Mouse (Mus musculus) limb, embryonic 13.5 days (tissue): ENCODE data around the gene Abcb10. TPM values are rescaled to one million over a fixed set of nuclear protein-coding genes. Genes with fewer than 3 reads are reported as not detected.
A peak's percentile ranks its signal among the peaks of the same experiment; 100 is the strongest.

Experiments used
- ATAC-seq: fragments of 200-750 bp; cut with Nextera tagmentation; 2 replicates; pipeline ENCODE4 v1.8.0; 2017; ENCODE audit warnings: low read depth, moderate number of reproducible peaks, moderate TSS enrichment; ENCODE audit not compliant: low FRiP score
- H3K27ac ChIP-seq: fragments of 300-500 bp; sonication (generic); 2 replicates; pipeline ENCODE4 v1.5.1; 2015; ENCODE audit warnings: inconsistent platforms, mild to moderate bottlenecking, moderate library complexity
- H3K27me3 ChIP-seq: fragments of 300-500 bp; sonication (generic); 2 replicates; pipeline ENCODE4 v1.6.1; 2015; ENCODE audit warnings: mild to moderate bottlenecking, inconsistent platforms
- H3K36me3 ChIP-seq: fragments of 300-500 bp; sonication (generic); 2 replicates; pipeline ENCODE4 v1.6.1; 2015; ENCODE audit warnings: inconsistent platforms, mild to moderate bottlenecking, moderate library complexity
- H3K4me1 ChIP-seq: fragments of 300-500 bp; sonication (generic); 2 replicates; pipeline ENCODE4 v1.6.1; 2015; ENCODE audit warnings: inconsistent platforms
- H3K4me2 ChIP-seq: fragments of 300-500 bp; sonication (generic); replicated peaks from 2 replicates; pipeline ENCODE4 v1.6.1; 2015; ENCODE audit warnings: inconsistent platforms, mild to moderate bottlenecking, moderate library complexity
- H3K4me3 ChIP-seq: fragments of 300-500 bp; sonication (generic); 2 replicates; pipeline ENCODE4 v1.5.1; 2015; ENCODE audit warnings: moderate library complexity, mild to moderate bottlenecking, inconsistent platforms
- H3K9ac ChIP-seq: fragments of 300-500 bp; sonication (generic); 2 replicates; pipeline ENCODE4 v1.6.1; 2015; ENCODE audit warnings: mild to moderate bottlenecking, inconsistent platforms
- H3K9me3 ChIP-seq: fragments of 300-500 bp; sonication (generic); 2 replicates; pipeline ENCODE4 v1.6.1; 2016; ENCODE audit warnings: inconsistent platforms
- WGBS: fragments of 180-500 bp; shearing (Covaris S2); methylation state at CpG from one replicate; pipeline ENCODE4 v1.1.7; 2015; 5-methylcytosine and 5-hydroxymethylcytosine counted together
- microRNA counts: library from miRNA; unstranded; fragments of <30 nt; microRNA quantifications from one replicate; lab custom pipeline; 2016
- microRNA-seq: library from miRNA; unstranded; fragments of <30 nt; microRNA quantifications from one replicate; pipeline ENCODE4, GENCODE M21; 2016
- polyA plus RNA-seq: library from polyadenylated mRNA; unstranded; fragments of >200 nt; fragmentation: Nextera tagmentation; extraction: Ambion mirVana; gene quantifications from 2 replicates; pipeline ENCODE4 v1.2.1, GENCODE M21; 2015

The Abcb10 gene
- polyA plus RNA-seq, 1 experiment from 2014 or later: 17.0 TPM

DNA sequence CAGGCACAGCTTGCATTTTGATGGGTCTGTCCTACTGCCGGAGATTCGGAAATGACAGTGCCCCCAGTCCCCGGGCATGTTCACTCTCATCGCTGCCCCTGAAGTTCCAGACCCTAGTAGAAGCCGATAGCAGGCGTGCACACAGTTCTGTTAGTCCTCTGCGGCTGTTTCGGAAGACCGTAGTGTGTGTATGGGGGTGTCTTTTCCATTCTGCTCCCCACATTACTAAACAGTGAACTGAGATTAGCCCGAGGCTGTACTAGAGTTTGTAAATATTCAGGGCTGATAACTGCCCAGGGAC is 33.3 kb downstream of the Abcb10 start:
- H3K4me1 ChIP-seq: peaks cover 14% of the 10 kb centered on the region
- H3K9ac ChIP-seq: peak overlapping the region; percentile 87
- no peaks in the 10 kb centered on the region for H3K27me3 ChIP-seq
- peak overlapping the region; percentile 99 for H3K4me3 ChIP-seq
- ATAC-seq: peak; percentile 46; the same call in 1 of the 2 replicates
- peak overlapping the region; percentile 98 for H3K4me2 ChIP-seq
- H3K9me3 ChIP-seq: no peaks in the 10 kb centered on the region
- peak overlapping the region; percentile 74 for H3K27ac ChIP-seq
- WGBS: 6% methylated on average over 10 of the region's 10 CpGs
- peaks cover 30% of the 10 kb centered on the region for H3K36me3 ChIP-seq

DNA sequence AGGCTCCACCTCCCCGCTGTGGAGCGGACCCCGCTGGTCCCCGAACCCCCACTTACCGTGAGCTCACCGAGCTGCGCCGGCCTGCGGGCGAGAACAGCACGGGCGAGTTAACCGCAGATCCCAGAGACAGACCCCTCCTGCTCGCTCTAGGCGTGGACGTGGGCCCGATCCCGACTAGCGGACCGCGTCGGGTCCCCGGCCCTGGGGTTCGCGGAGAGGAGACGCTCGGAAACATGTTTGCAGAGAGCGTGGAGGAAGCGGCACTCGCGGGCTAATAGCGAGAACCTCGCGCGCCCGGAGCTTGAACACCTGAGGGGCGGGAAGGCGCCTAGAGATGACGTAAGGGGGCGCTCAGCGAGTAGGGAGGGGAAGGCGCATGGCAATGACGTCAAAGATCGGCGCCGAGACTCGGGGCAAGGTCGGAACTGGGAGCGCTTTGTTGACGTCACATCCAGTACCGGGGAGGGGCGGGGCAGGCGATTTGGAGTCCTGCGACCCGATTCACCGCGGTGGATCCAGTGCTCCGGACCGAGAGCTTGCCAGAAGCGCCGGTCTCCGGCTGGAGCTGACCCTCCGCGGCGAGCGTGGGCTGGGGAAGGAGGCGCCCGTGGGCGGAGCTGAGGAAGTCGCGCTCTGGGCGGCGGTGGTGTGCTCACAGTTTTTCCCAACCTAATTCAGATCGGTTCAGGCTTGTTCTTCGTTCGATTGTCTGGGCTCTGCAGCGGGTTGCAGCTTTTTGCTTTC is 33.8 kb downstream of the Abcb10 start, which contains the start of gene Nup133:
Gene Nup133, minus strand, starts transcription at position 324 of the 744 bp plus-strand sequence.
- WGBS: under 1% methylated on average over 76 of the region's 77 CpGs
- Histone ChIP-seq H3K9me3 (no peaks in the 10 kb centered on the region), H3K4me2 (peak within 1 kb of the TSS; percentile 98), H3K27me3 (no peaks in the 10 kb centered on the region), H3K9ac (peak within 1 kb of the TSS; percentile 87), H3K4me1 (peaks cover 14% of the 10 kb centered on the region), H3K4me3 (peak within 1 kb of the TSS; percentile 99), H3K36me3 (peaks cover 28% of the 10 kb centered on the region), H3K27ac (peak within 1 kb of the TSS; percentile 74)
- peak; percentile 92 for ATAC-seq

DNA sequence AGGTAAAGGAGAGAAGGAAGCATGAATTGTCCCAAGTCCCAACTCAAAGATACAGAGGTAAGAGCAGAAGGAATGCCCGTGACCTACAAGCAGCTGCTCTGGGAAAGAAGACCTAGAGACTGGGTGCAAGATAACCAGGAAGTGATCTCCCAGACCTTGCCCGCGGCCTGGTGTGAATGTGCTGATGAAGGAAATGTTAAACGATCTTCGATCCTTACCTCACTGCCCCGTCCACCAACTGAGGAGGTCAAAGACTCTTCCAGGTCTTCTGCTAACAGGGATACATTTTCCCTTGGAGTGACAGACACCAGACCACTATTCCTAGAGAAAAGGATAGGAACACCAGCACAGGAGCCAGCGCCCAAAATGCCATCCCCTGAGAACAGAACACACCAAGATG is 53.9 kb downstream of the Abcb10 start:
- Histone ChIP-seq H3K4me2 (no peak overlapping the region), H3K27me3 (no peaks in the 10 kb centered on the region), H3K36me3 (peaks cover 80% of the 10 kb centered on the region), H3K4me1 (no peaks in the 10 kb centered on the region), H3K9ac (no peak overlapping the region), H3K27ac (no peak overlapping the region), H3K4me3 (no peak overlapping the region), H3K9me3 (no peaks in the 10 kb centered on the region)
- WGBS: 89% methylated on average over 7 of the region's 7 CpGs
- no peak for ATAC-seq

DNA sequence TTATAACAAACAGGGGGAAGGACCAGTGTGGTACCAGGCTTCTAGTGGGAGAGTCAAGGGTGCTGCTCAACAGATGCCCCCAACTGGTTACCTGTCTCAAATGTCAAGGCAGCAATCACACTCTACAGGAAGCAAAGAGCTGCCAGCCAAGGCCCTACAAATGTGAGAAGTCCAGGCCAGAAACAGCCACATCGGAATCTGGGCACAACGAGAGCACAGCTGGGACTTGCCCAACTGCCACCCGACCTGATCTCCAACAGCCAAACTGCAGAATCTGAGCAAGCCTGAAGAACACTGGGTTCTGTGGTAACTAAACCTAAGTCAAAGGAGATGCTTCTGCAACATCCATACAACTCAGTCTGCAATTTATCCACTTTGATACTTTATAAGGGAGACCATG is 57.3 kb downstream of the Abcb10 start:
- Histone ChIP-seq H3K4me3 (no peak overlapping the region), H3K4me1 (no peaks in the 10 kb centered on the region), H3K9me3 (no peaks in the 10 kb centered on the region), H3K9ac (no peak overlapping the region), H3K27ac (no peak overlapping the region), H3K36me3 (peaks cover 88% of the 10 kb centered on the region), H3K27me3 (no peaks in the 10 kb centered on the region), H3K4me2 (no peak overlapping the region)
- 86% methylated on average over 3 of the region's 3 CpGs for WGBS
- no peak for ATAC-seq

DNA sequence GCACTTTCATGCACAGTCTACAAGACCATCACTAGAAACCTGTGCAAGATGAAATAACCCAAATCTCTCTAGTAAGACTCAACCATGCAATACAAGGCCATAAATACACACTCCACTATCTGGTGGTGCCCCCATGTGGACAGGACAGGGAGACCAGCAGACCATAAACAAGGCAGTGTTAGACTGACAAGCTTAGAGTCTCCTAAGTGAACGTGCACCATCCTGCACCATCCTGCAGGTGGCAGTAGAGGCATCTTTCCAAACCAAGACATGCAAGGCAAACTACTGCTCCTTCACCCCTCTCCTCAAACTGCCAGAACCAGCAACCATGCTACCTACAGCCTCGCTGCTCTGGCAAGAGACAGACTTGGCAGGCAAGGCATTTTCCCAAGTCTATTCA is 58.2 kb downstream of the Abcb10 start:
- 0 out of 2 replicates have a peak, but pooled peaks have one; percentile 54 for ATAC-seq
- H3K9ac ChIP-seq: no peak overlapping the region
- no peaks in the 10 kb centered on the region for H3K27me3 ChIP-seq
- no peak overlapping the region for H3K27ac ChIP-seq
- WGBS: 16% methylated on average over 2 of the region's 2 CpGs
- no peak overlapping the region for H3K4me3 ChIP-seq
- no peaks in the 10 kb centered on the region for H3K9me3 ChIP-seq
- H3K4me1 ChIP-seq: no peaks in the 10 kb centered on the region
- H3K4me2 ChIP-seq: no peak overlapping the region
- H3K36me3 ChIP-seq: peaks cover 88% of the 10 kb centered on the region

DNA sequence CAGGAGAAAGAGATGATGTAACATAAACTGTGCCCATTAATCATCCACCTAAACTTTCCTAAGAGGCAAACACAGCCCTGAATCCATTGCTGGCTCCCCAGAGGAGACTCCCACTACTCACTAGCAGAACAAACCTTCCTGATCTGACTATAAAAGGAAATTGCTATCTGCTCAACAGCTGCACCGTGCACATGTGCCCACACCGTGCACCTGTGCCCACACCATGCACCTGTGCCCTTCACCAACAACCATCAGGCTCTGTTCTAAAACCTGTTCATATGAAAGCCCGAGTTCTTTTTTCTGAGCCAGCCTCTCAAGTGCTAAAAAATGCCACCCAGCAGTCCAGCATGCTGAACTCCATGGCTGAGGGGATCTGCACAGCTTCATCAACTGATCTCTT is 68.3 kb downstream of the Abcb10 start:
- Histone ChIP-seq H3K27ac (no peak overlapping the region), H3K4me2 (no peak overlapping the region), H3K9ac (no peak overlapping the region), H3K9me3 (no peaks in the 10 kb centered on the region), H3K4me3 (no peak overlapping the region), H3K27me3 (no peaks in the 10 kb centered on the region), H3K36me3 (peaks cover 94% of the 10 kb centered on the region), H3K4me1 (no peaks in the 10 kb centered on the region)
- ATAC-seq: no peak
- WGBS: 96% methylated on average over 3 of the region's 3 CpGs

DNA sequence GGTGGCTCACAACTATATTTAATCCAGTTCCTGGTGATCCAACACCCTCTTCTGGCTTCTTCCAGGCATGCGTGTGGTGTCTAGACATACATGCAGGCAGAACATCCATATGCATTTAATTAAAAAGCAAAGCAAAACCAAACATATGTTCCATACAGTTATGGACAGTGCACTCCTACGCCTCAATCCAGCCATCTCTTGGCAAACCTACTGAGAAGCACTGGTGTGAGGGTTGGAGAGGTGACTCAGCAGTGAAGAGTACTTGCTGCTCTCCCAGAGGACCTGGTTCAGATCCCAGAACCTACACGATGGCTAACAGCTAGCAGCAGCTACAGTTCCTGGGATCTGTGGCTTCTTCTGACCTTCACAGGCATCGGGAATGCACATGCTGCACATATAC is 70.7 kb downstream of the Abcb10 start:
- H3K27me3 ChIP-seq: no peaks in the 10 kb centered on the region
- H3K9ac ChIP-seq: no peak overlapping the region
- H3K36me3 ChIP-seq: peaks cover 95% of the 10 kb centered on the region
- WGBS: 83% methylated on average over 4 of the region's 4 CpGs
- no peak overlapping the region for H3K4me3 ChIP-seq
- no peak overlapping the region for H3K27ac ChIP-seq
- ATAC-seq: no peak
- no peak overlapping the region for H3K4me2 ChIP-seq
- H3K4me1 ChIP-seq: no peaks in the 10 kb centered on the region
- H3K9me3 ChIP-seq: no peaks in the 10 kb centered on the region

DNA sequence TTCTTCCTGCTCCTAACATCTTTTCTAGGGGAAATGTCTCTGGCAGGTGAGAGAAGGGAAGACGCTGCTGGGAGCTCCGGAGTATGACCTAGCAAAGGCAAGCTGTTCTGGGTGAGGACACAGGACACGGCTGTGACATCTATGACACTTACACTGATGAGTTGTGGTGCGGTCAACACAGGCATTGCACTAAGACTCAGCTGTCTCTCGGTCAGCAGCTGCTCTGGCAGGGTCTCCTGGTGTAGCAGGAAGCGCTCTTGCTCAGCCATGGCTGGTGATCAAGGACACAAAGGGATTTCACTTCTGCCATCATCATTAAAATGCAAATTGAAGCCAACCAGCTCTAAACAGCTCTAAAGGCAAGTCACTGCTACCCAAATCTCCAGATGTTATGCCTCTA is 75.3 kb downstream of the Abcb10 start:
- WGBS: 91% methylated on average over 6 of the region's 6 CpGs
- Histone ChIP-seq H3K27ac (no peak overlapping the region), H3K4me2 (no peak overlapping the region), H3K36me3 (peaks cover 91% of the 10 kb centered on the region), H3K9me3 (no peaks in the 10 kb centered on the region), H3K27me3 (no peaks in the 10 kb centered on the region), H3K4me3 (no peak overlapping the region), H3K4me1 (no peaks in the 10 kb centered on the region), H3K9ac (no peak overlapping the region)
- no peak for ATAC-seq

DNA sequence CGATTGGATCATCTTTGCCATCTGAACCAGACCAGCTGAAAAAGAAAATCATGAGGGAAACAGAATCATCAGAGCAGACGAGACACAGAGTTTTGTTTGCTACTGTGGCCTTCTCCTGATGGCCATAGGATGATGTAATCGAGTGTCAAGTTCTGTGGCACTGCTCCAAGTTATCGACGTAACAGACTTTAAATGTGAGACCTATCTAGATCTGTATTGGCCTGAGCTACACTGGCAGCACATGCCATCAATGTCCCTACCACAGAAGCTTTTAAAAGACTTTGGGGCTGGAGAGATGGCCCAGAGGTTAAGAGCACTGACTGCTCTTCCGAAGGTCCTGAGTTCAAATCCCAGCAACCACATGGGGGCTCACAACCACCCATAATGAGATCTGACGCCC is 80.3 kb downstream of the Abcb10 start:
- Histone ChIP-seq H3K27ac (no peak overlapping the region), H3K27me3 (peaks cover 1% of the 10 kb centered on the region; the same call in 1 of the 2 replicates), H3K4me2 (no peak overlapping the region), H3K4me1 (no peaks in the 10 kb centered on the region), H3K4me3 (no peak overlapping the region), H3K9me3 (no peaks in the 10 kb centered on the region), H3K9ac (no peak overlapping the region), H3K36me3 (peaks cover 83% of the 10 kb centered on the region)
- 86% methylated on average over 7 of the region's 7 CpGs for WGBS
- no peak for ATAC-seq

MicroRNA genes within 50 kb of the gene (microRNA counts, 519-probe panel; counts per million panel counts)
- microRNA mmu-miR-1967 (lab: Ali Mortazavi, UCI): 1,070 counts per million, percentile 7 among the panel's probes with 10 or more counts

Small RNAs within 50 kb of the gene (microRNA-seq; reads per million reads assigned to microRNA genes)
- not detected for gene Mir1967

Other genes with a start within 250 kb of the Abcb10 start
- 47.5 and 49.9 TPM in 2 replicates for gene Rab4a, start 177.1 kb downstream of the Abcb10 start, polyA plus RNA-seq
- 3.1 and 3.6 TPM in 2 replicates for gene Ccsap, start 122.9 kb downstream of the Abcb10 start, polyA plus RNA-seq
- gene Acta1, start 88.4 kb downstream of the Abcb10 start, polyA plus RNA-seq: 396 and 411 TPM in 2 replicates
- gene Nup133, start 33.9 kb downstream of the Abcb10 start, polyA plus RNA-seq: 36.3 and 36.5 TPM in 2 replicates
- gene Taf5l, start 38.3 kb upstream of the Abcb10 start, polyA plus RNA-seq: 36.4 and 38.7 TPM in 2 replicates
- gene Urb2, start 38.4 kb upstream of the Abcb10 start, polyA plus RNA-seq: 4.5 and 5.5 TPM in 2 replicates
- 48.0 and 51.4 TPM in 2 replicates for gene Galnt2, start 248.3 kb upstream of the Abcb10 start, polyA plus RNA-seq